Mouse (Mus musculus): ENCODE data around the gene Pde9a.
A peak's percentile ranks its signal among the peaks of the same experiment; 100 is the strongest.
"Not testable (repeated sequence)": the region's sequence is repeated elsewhere in the genome, so short reads cannot be mapped to it uniquely, and the experiment has no call there.

The Pde9a gene

DNA sequence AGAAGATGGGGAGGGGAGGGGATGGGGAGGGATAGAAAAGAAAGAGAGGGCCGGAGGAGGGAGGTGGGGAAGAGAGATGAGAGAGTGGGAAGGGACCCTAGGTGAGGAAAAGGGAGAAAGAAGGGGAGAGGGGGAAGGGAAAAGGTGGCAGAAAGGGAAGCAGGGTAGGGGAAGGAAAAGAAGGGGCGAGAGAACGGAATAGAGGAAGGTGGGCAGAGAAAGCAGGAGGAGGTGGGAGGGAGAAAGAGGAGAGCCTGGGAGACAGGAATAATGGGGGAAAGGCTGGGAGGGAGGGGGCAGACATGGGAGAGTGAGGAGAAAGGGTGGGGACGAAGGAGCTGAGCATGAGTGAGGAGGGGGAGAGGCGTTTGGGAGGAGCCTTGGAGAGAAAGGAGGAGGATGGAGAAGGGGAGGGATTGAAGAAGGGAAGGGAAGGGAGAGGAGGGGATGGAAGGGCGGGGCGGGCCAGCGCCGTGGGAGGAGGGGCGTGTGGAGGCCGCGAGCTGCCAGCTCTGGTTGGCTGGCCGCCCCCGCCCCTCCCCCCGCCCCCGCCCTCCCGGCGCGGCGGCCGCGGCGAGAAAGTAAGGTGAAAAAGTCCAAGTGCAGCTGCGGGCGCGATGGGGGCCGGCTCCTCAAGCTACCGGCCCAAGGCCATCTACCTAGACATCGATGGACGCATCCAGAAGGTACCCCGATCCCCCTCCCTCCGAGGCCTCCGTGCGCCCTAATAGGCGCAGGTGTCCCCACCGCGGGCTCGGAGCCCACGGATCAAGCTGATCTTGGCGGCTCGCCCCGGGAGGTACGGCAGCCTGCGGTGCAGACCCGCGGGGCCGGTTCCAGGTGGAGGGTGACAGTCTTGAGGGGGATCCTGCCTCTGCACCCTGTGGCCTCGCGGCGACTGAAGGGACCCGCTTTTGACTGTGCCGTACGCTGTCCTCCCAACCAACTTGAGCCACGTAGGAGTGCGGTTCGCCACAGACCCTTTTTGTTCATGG, at the start of gene Pde9a:
Gene Pde9a, plus strand, starts transcription at position 540 of the 995 bp plus-strand sequence.
- peak; percentile 75 for DNase-seq

DNA sequence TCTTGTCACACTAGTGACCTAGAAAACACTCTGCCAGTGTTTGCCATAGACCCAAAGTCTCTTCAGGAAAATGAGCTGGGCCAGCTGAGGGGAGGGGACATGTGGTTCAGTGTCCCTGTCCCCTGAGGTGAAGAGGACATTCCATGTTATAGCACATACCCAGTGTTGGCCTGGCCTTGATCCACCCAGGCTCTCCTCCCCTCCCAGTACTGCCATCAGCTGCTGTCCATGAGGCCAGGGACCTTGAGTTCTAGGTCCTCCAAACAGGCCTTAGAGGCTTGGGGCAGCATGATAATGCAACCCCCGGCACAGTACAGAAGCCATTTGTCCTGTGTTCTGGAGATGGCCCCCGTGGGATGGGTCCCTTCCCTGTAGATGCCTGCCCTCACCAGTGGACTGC, 46.2 kb upstream of the Pde9a start:
- DNase-seq: no peak

DNA sequence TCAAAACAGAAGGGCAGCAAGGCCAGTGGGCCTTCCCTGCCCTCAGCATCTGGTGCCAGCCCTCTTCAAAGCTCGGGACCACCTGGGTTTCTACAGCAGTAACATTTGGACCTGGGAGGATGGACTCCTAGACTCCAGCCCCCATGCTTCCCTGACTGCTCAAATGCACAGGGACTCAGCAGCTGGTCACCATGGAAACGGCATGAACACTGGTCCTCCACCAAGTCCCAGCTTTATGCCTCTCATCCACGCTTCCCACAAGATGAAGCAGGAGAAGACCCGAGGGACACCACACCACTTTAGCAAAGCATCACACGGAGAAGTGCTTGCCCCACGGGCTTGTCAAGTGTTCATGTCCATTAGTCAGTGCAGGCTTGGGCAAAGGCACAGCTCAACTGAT, 43.8 kb upstream of the Pde9a start:
- no peak for DNase-seq

DNA sequence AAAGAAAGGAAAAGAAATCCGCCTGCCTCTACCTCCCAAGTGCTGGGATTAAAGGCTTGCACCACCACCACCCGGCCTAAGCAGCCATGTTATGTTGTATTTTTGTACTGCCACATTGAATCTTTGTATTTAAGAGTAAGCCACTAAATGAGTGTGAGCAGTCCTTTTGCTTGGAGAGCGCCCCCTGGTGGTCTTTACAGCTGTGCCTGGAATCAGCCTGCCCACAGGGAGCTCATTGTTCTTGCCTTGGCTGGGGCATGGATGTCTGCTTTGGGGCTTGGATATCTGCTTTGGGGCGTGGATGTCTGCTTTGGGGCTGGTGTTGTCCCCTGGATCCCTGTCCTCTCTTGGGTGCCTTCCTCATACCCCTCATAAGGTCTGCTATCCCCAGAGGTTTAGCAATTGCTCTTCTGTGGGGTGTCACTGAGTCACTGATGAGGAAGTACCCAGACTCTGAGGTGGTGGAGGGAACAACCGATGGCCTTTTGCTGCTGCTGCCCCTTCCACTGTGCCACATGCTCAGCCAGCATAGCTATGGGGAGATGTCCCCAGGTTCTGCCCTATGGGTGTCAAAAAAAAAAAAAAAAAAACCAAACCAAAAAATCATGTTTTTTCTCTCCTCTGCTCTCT, 41.7 kb upstream of the Pde9a start:
- peak; percentile 92 for DNase-seq

DNA sequence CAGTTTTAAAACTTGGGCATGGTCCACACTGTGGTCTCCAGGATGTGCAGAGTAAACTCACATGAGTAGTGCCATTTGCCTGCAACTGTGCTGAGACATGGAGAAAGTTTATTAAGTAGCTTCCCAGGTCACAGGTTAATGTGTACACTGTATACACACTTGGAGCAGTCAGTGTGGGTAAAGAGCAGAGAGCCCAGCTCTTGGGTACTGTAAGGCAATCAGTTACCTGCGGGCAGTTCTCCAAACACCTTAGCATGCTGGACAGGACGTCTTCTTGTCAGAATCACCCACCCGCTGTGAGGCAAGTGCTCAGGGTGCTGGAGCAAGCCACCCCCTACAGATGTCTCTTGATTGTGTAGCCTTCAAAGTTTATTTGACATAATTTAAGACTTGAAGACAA, 41.2 kb upstream of the Pde9a start:
- DNase-seq: no peak

DNA sequence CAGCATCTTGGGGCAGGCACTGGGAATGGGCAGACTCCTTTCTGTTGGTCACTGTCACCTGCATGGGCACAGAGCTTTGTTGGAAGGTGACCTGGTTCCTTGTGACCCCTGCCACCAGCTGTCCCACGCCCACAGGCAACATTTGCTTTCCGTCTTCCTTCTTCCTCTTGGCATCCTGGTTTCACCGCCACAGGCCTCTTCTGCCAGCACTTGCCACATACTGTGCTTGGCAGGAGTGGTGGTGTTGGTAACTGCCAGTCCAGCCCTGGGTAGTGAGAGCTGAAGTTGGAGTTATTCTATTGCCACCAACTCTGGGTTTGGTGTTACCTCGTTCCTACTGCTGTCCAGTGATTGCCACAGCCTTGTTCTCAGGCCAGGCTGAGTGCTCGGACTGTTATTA, 37.9 kb upstream of the Pde9a start:
- DNase-seq: no peak

DNA sequence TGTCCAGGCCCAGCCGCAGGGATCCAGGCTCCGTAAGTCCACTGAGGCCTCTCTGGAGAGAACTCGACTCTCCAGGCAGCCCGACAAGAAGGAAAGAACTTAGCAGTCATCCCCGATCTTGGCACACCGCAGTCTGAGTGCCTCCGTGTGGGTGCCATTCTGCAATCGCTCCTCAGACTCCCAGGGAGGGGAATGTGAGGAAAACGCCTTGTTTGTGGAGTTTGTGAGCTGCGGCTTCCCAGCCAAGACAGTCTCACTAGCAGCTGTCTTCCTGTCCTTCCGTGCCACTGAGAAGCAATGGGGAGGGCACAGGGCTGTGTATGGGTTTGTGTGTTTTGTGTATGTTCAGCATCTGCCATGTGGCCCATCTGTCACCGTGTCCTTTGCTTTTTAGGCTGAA, 36.6 kb upstream of the Pde9a start:
- no peak for DNase-seq

DNA sequence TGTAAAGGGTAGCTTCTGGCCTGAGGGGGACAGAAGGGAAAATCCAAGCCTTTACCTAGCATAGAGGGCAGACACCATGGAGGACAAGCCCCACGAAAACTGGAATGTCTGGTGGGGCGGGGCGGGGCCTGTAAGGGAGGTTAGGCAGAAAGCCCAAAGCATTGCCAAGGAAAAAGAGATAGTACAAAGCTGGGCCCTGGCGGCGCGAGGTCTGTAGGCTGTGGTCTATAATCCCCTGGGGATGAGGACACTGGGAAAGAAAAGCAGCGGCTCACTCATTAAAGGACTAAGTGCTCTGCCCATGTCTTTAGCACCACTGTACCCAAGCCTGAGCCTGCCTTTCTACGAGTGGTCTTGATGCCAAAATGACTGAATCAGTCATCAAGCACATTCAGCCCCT, 34.0 kb upstream of the Pde9a start:
- DNase-seq: no peak

DNA sequence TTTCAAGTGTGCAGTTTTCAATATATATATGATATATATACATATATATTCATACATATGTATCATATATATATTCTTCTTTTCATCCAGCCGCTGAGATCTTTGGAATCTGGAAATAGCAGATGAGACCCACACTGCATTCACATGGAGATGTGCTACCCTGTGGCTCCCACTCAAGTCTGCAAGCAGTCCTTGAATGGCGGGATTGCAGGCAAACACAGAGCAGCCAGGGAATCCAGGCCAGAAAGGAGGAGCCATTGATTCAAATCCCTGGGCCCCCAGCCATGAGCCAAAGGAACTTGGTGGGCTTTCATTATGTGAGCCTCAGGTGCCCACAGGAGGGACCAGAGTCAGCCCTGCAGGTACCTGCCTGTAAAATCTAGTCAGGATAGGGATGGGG, 32.8 kb upstream of the Pde9a start:
- DNase-seq: no peak

DNA sequence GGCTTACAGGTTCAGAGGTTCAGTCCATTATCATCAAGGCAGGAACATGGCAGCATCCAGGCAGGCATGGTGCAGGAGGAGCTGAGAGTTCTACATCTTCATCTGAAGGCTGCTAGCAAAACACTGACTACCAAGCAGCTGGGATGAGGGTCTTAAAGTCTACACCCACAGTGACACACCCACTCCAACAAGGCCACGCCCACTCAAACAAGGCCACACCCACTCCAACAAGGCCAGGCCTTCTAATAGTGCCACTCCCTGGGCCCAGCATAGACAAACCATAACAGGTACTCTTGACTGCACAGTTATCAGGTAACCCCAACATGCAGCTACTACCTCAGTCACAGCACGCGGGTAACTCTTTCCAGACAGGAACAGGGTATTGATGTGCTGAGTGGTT, 31.3 kb upstream of the Pde9a start:
- DNase-seq: not testable (repeated sequence)

DNA sequence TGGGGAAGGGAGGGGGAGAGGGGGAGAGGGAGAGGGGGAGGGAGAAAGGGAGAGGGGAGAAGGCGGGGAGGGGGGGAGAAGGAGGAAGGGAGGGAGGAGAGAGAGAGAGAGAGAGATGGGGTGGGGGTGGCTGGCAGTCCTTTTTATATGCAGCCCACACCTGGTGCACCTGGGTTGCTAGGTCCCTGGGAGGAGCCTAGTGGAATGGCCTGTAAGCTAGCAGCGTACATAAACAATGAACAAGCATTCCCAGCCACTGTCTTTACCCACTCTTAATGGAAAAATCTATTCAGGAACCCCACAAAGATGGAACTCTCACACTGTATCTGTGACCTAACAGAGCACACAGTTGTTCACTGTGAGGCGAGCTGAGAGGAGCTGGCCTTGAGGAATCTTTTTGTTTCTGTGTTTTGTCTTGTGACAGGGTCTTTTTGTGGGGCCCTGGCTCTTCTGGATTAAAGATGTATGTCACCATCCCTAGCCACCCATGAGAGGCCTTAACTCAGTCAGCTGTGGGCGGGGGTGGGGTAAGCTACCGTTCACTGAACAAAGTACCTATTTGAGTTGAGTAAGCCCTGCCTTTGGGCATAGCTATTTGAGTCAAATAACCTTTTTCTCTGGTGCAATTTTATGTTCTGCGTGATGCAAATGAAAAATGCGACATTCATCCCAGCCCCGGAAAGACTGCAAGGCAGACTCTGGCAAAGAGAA, 30.1 kb upstream of the Pde9a start:
- no peak for DNase-seq

DNA sequence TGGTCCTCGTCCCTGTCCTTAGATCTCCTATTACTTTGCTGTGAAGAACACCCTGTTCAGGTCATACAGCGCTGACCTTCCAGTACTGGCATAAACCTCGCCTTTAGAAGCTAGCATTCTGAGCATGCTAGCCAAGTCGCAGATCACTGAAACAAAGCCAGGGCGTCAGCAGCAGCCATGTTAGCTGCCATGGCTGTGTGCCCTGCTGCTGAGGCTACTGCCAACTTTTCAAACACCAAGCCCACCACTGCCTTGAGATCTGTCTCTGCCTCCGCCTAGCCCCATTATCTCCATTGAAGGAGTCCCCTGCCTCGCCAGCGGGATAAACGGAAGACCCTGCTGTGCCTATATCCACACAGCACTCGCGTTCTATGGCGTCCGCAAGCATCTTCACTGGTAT, 25.4 kb upstream of the Pde9a start:
- no peak for DNase-seq

DNA sequence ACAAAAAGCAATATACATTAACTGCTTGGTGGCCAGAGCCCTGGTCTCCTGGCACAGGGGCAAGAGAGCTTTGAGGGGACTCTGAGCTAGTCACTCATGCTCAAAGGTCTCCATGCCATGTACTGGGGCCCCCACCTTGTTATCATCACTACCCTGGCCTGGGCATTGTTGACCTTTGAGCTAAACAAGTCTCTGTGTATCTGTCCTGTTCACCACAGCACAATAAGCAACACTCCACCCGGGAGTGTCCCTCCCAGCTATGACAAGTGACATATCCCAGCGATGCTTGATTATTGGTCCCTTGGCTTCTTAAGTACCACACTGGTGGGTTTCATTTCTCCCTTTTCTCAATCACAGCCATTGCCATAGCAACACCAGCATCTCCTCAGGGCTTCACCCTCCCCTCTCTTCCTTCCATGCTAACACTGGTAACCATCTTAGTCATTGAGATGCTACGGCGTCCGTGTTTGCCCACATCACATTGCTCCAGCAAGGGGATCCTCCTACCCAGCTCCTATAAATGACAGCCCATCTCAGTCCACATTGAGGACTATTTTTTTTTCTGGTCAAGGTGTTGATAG, 20.3 kb upstream of the Pde9a start:
- no peak for DNase-seq

DNA sequence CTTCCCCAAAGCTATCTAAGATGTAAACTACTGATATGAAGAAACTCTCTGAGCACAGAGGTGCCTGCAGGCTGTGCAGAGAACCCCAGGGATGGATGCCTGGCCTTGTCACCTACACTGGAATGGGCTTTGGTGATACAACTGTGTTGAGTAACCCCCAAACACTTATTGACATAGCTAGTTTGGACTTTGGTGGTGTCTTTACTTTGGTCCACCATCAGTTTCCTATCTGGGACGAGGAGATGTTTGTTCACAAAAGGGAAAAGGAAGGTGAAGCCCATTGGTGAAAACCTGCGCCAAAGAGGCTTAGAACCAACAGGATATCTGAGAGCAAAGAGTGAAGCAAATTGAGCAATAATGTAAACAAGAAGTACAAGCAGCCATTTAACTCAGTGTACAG, 15.8 kb upstream of the Pde9a start:
- DNase-seq: no peak

DNA sequence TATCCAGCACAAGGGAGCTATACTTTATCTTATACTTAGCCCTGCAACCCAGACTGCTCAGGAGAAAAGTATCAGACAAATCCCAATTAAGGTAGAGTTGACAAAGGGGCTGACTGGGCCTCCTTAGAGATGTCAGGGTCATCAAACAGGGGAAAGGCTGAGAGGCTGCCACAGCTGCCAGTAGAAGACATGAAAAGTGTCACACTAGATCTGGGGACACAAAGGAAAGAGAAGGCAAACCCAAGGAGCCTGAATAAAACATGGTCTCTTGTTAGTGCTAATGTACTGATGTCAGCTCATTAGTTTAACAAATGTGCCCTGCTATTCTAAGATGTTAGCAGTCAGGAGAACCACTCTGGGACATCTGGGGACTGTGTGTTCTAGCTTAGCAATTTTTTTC, 15.1 kb upstream of the Pde9a start:
- DNase-seq: no peak

DNA sequence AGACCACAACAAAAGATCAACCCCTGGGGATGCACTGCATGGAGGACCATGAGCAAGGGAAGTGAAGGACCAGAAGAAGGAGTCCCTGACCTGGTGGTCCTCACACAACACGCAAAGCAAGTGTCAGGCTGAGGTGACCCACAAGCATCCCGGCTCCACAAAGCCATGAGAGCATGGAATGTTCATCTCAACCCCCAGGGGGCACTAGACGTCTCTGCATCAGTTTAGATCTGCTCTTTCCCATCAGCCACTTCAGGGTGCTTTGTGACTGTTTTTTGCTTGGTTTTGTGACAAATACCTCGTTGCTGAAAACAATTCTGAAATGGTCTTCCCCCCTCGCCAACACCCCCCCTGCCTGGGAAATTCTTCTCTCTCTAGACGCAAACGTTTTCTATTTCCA, 8.0 kb upstream of the Pde9a start:
- DNase-seq: peak; percentile 77

DNA sequence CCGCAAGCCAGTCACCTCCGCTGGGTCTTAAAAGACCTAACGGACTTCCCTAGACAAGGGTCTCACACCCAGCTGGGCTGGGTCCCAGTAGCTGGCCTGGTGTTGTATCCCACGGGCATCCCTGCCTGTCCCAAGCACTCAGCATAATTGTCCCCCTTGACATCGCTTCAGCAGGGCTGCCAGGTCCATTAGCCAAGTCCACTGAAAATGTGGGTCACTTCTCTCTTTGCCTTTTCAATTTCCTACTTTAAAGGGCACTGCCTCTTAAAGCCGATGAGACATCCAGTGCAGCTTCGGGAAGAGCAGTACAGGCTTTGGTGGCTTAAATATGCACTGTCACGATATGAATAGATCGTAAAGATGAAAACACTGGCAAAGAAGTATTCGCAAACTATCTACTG, 7.6 kb upstream of the Pde9a start:
- no peak for DNase-seq

DNA sequence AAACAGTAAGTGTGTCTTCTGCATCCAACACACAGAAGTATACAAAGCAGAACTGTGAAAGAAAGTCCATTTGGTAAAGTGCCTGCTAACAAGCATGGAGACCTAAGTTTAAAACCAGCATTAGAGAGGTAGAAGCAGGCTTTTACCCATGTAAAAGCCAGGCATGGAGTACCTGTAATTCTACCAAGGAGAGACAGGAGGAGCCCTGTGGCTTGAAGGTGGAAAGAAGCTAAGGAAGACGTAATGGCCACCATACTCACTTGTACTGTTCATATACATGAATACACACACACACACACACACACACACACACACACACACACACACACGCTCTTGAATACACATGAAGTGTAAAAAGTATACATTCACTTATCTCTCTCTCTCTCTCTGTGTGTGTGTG, 6.9 kb upstream of the Pde9a start:
- DNase-seq: no peak

DNA sequence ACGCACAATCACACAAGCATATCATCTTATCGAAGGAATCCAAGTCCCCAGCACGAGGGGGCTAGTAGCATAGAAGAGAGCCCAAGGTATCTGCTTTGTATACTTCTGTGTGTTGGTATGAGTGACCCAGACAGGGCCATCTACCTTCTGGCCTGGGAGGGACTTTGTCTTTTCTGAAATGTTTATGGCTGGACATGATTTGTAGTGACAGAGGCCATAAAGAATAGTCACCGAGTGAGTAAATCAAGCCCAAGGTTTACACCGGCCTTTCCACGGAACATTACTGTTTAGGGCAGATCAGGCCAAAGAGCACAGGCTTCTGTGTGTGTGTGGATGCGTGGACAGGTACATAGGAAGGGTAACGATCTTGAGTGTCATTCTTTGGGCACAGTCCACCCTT, 6.1 kb upstream of the Pde9a start:
- no peak for DNase-seq

DNA sequence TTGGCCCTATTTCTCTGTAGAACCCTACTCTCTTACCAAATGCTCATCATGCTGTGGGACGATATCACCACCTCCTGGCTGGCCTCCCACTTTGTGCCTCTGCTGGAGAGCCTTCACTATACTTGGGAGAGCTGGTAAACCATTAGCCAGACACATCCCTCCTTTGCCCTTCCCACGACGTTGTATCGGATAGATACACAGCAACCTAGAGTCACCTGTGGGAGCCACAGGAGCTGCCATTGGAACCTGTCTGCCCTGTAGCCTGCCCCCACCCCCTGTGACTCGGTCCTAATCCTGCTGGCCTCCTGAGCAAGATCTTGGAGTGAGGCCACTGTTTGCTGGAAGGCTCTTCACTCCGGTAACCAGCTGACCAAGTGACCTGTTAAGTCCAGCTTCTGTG, 2.7 kb upstream of the Pde9a start:
- no peak for DNase-seq

DNA sequence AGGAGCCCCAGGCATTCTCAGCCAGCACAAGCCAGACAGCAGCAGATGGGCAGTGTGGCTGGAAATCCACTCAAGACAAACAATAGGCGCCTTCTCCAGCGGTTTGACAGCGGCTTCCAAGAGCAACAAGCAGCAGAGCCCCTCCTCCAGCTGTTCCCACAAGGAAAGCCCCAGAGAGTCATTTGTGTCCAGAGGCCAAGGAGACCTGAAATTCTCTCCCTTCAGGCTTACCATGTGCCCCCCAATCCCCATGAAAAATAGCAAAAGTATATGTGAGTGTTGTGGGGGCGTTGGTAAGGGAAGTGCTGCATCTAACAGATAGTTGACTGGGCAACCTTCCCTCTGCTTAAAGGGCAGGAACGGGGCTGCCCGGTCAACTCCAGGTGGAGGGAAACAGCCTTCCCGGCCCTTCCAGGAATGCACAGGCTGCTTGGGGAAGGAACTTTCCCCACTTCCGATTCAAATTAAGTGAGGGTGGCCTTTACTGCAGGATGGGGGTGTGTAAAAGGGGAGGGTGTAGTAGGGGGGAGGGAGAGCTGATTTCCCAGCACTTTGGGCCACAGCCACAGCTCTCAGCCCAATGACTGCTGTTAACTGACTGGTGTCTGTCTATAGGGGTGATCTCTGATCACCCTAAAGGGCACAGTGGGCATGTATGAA, 912 bp upstream of the Pde9a start:
- DNase-seq: no peak

DNA sequence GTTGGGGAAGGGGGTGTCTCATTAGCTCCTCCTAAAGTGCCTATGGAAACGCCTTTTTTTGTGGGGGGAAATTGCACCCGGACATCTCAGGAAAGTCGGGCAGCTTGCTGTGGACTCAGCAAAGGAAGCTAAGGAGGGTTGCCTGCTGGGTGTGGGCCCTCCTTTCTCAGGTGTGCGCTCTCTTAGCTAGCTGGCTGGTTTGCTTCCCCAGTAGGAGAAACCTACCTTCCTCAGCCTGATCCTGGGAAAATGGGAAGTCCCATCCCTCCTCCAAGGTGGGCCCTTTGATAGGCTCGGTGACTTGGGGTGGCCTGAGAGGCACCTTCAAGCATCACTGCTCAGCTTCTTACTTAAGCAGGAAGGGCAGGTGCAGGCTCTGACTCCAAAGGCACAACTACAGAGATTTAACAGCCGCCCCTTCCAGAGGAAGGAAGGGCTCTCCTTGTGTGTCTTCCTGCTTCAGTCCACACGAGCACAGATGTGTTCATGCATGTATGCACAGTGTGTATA, 811 bp downstream of the Pde9a start:
- DNase-seq: no peak
